Mouse (Mus musculus) retina, postnatal 1 day (tissue): ENCODE data around the gene Gm9817.

Experiments used
- DNase-seq: peaks from one replicate; pipeline ENCODE4 v3.0.0-alpha.2; 2012

Gene Gm9817

GRCm38 (mm10) chr13:45092816-45093215 lies 14.3 kb downstream of the Gm9817 start:
- no peak for DNase-seq

GRCm38 (mm10) chr13:45095028-45095427 lies 16.5 kb downstream of the Gm9817 start:
- no peak for DNase-seq

- no peak for DNase-seq
These were observed 21.2 kb downstream of the Gm9817 start for GRCm38 (mm10) chr13:45099582-45100229.

DNA sequence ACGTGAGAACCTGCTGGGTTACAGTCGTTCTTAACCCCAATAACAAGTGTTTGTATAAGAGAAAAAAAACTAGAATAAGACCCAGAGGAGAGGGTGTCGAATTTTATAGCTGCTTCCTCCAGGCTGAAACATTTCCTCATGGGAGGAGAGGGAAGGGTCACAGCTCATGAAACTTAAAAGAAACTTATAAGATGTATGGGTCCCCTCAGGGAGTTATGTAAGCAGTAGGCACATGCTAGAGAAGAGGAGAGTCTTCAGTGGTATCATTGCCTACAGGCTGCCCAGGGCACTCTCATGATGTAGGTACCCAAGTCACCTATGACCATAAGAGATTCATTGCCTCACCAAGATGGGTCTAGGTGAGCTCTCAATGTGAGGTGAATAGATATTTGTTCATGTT lies 28.0 kb downstream of the Gm9817 start:
- DNase-seq = no peak

DNA sequence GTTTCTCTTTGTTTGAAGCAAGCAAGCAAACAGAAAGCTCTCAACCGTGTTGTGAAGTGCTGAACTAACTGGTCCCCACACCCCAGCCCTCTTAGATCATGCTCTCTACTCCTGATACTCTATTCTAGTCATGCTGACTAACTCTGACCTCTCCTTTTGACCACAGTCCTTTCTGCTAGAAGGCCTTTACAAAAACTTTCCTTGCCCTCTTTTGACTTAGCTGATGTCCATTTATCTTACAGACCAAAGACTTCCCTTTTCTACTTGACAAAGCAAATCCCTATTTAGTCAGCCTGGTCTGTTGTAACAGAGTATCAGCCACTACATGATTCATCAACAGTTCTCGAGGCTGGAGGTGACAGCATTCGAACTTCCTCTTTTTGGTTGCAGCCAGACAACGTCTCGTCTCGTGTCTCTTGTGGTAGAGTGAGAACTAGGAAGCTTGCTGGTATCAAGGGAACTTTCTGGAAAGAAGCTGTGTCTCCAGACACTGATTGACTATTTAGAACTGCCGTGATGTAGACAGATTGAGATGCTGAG lies 30.4 kb downstream of the Gm9817 start:
- DNase-seq = no peak

- DNase-seq = no peak
These were observed 39.9 kb downstream of the Gm9817 start for GRCm38 (mm10) chr13:45118375-45118774.

GRCm38 (mm10) chr13:45118822-45119221 lies 40.3 kb downstream of the Gm9817 start:
- no peak for DNase-seq
